Mouse (Mus musculus) retina, postnatal 1 day (tissue): ENCODE data around the gene Arpc1a.
"Not testable (repeated sequence)": the region's sequence is repeated elsewhere in the genome, so short reads cannot be mapped to it uniquely, and the experiment has no call there.

Experiments
- DNase-seq: peaks from one replicate; pipeline ENCODE4 v3.0.0-alpha.2; 2012

Arpc1a gene

DNA sequence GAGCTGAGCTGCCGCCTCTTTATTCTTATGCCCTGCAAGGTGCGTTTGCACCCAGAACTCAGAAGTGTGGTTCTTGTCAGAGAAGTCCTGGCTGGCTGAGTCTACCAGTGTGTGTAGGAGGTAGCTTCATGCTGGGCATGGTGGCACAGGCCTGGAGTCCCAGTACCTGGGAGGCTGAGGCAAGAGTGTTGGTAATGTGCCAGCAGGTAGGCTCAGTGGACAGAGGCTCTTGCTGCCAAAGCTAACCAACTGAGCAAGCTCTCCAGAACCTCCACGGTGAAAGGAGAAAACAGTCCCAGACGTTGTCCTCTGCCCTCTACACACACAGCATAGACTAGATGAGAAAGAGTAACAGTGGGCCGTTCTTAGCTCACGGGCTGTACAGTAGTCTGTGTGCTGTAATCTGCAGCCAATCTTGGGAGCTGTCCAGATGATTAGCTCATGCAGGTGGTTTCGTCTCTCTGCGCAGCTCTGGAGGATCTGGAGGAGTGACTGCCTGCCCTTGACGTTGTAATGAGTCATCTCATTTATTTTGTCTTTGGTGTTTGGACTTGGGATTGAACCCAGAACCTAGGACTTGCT, 22.2 kb downstream of the Arpc1a start:
- no peak for DNase-seq

DNA sequence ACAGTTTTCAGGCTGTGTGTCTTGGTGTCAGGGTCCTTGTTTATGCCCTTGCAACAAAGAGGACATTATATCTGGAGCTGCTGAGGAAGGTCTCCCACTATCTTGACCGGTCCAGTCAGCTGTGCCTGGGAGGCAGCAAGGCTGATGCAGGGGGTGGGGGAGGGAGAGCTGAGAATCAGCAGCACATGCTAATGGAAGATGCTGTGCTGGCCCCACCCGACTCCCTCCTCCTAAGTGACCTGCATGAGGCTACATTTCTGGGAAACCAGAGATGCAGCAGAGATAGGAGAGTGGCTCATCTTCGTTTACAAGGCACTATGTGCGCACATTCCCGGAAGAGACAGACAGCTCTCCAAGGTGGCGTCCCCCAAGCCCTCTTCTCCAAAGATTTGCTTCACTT, 26.8 kb downstream of the Arpc1a start:
- no peak for DNase-seq

DNA sequence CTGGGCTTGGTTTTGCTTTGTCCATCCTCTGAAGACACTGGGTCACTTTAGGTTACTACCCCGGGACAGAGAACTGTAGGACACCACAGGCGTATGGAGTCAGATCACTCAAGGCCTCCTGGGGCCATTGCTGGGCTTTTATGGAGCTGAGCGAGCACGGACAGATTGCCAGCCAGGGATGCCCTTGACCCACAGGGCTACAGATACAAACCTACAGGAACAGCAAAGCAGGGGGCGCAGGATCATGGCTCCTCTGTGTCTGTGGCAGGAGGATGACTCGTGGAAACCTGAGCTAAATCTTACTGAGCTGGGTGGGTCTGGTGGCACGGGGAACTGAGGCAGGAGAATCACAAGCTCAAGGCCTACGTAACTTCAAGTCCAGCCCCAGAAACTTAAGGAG, 28.9 kb downstream of the Arpc1a start:
- DNase-seq = no peak

DNA sequence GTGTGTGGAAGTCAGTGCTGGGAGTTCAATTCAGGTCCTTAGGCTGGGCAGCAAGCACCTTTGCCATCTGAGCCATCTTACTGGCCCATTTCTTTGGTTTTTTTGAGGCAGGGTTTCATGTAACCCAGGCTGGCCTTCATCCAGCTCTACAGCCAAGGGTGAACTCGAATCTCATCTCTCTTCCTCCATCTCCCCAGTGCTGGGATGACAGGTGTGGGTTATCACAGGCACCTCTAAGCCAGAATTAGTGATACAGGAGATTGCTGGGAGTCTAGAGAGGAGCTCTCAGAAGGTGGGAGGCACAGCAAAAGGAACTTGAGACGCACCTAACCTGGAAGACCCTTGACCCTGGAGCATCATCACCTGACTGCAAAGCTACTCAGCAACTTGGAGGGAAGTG, 29.8 kb downstream of the Arpc1a start:
- no peak for DNase-seq

DNA sequence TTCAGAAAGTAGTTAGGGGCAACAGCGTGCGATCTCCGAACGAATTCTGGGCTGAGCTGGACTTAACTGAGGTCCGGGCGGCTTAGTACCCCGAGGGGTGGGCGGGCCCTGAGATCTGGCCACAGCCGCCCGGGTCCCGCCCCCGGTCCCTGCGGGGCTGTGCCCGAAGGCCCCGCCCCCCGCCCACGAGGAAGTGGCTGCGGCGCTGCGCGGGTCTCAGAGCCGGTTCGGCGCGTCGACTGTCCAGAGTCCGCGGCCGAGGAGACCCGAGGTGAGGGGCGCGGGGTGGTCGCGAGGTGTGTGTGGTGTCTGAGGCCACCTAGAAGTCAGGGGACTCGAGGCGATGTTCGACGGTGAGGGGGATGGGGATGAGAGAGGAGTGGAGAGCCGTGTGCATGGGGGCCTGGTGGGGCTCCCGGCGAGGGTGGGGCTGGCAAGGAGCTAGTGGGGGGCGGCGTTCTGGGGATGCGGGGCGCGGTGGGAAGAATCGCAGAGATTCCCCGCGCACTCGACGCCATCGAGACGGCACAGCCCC, 30.5 kb downstream of the Arpc1a start, which contains the start of gene Arpc1b:
Arpc1b (plus strand) TSS at position 145 of the 535 bp plus-strand sequence.
- DNase-seq = peak; percentile 75

DNA sequence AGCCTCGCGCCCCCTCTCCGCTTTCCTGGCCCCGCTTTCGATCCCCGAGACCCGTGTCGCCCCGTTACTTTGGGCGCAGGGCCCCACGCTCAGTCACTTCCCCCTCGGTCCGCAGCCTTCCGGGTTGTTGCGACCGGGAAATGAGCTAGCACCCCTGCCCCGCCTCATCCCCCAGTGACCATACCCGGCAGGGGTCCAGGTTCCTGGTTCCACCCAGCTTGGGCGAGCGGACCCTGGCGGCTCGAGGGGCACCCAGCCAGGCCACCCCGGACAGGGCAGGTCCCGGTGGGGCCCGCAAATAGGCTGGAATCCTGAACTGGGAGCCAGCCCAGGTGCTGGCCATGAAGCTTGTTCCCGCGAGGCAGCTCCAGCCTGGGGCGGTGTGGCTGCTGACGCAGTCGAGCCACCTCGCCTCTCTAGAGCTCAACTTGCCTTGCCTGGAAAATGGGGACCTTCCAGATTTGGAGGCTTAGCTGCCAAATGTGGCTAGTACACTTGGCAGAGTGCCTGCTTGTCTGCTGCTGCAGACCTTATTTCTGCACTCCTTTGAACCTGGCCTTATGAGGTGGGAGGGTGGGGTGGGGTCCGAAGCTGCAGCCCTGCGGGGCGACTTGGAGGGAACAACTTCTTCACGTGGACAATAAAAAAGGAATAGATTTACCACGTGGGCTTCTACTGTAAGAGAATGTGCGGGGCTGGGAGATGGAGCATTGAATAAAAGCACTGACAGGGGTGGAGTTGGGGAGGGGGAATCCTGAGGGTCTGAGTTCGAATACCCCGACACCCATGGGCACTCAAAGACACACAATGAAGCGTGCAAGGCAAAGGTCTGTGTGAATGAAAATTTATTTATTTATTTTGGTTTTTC, 31.2 kb downstream of the Arpc1a start:
- DNase-seq = peak; percentile 33

DNA sequence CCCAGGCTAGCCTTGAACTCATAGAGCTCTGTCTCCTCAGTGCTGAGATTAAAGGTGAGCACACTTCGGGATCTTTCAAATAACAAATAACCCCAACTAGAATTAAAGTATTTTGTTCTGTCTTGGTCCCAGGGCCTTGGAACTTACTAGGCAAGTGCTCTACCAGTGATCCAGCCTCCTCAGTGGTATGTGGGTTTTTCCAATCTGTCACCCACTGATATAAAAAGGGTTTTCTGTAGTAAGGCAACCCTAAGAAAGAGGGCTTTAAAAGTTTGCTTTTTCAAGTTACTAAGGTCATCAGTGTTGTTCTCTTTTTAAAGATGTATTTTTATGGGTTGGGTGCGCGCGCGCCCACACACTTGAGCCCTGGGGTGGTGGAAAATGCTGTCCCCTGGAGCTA, 32.1 kb downstream of the Arpc1a start:
- DNase-seq = no peak

DNA sequence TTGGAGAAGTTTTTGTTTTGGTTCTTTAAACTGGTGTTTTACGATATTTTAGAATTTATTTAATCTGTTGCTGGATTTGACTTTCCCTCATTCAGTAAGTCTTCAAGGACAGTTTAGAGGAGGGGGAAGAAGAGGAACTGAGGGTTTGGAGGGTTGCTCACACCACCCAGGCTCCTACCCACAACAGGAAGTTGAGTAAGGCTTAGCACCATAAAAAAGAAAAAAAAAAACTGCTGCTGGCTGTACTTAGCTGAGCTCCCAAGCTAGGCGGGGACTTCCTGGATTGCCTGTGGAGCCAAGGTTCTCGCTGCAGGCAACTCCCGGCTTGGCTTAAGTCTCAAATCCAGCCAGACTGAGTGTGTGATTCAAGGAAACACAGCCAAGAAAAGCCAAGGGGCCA, 32.7 kb downstream of the Arpc1a start:
- DNase-seq = no peak

DNA sequence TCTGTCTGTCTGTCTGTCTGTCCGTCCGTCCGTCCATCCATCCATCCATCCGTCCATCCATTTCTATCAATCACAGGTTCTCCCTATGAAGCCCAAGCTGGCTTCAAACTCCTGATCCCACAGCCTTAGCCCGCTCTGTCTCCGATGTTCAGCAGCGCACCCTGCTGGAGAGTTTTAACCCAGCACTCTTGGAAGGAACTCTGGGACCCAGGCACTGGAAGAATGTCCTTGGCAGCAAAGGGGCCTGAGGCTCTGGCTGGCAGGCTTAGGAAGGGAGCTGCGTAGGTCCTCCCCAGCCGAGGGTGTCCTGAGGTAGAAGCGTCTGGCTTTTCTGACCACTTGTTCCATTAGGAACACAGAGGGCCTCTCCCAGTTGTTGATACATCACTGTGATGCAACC, 33.3 kb downstream of the Arpc1a start:
- DNase-seq = peak; percentile 64

DNA sequence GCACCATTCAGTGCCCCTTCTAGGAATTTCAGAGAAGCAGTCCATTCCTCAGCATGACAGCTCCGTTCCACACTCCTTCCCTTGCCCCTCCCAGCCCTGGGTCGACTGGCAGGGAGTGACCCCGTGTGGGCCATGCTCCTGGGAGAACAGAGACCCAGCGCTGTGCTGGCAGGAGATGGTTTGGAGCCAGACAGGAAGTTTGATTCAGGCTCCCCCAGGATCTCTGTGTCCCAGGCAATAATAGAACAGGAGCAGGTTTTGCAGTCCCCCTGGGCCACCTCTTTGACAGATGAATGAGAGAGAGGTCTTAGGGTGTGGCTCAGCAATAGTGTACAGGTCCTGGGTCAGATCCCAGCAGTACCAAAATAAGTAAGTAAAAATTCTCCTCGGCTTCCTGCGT, 34.4 kb downstream of the Arpc1a start:
- DNase-seq = no peak

DNA sequence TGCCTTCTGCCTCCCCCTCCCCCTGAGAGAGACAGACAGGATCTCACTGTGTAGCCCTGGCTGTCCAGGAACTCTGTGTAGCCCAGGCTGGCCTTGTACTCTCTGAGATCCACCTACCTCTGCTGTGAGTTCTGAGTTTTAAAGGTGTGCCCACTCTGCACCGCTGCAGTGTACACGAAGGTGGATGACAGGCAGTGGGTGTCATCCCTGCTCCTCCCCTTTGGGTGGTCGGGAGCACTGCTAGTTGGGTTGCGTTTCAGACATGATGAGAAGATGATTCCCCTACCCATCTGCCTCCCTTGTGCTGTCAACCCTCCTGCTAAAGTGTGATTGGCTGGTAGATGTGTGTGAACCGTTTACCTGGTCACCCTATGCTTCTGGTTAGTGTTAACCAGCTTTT, 34.8 kb downstream of the Arpc1a start:
- DNase-seq = no peak

DNA sequence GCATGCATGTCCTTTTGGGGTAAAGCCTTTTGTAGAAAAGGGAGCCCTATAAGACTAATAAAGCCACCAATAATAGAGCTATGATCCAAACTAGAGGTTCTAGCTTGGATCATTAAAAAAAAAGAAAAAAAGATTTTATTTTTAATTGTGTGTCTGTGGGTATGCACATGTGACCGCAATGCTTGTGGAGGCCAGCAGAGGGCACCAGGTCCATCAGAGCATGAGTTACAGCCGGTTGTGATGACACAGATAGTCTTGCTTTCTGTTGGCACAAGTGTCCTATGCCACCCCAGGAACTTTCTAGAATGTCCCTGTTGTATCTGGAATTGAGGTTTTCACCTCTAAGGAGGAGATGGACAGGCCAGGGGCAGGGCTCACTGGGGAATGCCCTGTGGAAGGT, 35.8 kb downstream of the Arpc1a start:
- DNase-seq = no peak

DNA sequence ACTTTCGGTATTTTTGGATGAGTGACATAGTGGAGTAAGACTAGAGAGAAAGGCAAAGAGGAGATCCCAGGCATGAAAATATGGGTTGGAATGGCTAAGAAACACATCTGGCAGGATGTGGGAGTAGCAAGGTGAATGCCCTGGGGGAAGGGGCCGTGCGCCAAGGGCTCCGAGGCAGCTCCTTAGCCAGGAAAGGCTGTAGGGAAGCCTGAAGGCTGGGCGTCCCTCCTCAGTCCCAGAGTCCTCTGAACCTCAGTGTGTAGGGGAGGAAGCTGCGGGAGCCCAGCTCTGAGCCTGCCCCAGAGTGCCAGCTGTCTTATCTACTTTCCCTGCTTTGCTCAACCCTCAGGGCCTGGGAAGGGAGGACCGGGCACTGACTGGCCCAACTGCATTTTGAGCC, 37.3 kb downstream of the Arpc1a start:
- no peak for DNase-seq

DNA sequence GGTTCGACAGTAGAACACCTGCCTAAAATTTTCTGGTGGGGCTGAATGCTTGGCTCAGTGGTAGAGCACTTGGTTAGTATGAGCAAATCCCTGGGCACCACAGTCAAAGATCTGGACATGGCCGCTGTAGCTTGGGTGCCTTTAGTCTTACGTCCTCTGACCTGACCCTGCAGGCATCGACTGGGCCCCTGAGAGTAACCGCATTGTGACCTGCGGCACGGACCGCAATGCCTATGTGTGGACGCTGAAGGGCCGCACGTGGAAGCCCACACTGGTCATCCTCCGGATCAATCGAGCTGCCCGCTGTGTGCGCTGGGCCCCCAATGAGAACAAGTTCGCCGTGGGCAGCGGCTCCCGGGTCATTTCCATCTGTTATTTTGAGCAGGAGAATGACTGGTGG, 39.8 kb downstream of the Arpc1a start:
- DNase-seq = no peak

DNA sequence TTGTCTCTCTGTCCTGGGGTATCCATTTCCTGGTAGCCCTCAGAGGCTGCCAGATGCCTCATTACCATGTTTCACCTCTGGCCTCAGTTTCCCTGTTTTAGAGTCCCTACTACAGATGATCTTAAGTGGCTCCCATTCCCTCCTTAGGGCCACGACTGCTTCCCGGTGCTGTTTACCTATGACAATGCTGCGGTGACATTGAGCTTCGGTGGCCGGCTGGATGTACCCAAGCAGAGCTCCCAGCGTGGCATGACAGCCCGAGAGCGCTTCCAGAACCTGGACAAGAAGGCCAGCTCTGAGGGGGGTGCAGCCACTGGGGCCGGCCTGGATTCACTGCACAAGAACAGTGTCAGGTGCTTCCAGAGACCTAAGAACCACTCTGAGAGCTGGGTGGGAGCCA, 43.0 kb downstream of the Arpc1a start:
- DNase-seq = no peak

DNA sequence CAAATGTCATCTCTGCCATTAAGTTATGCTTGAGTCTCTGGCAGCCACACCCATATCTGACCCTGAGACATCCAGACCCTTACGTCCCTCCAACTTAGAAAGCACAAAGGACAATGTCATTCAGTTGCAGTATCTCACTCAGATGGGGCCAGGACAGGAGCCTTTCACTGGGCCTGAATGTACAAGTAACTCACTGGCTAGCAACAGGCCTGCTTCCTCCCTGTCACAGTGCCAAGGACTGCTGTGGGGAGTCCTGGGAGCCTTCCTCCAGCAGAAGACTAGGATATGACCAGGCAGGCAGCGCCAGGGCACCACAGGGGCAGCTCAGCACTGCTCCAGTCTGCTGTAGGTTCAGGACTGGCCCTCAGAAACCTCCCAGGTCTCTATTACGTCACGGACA, 45.5 kb downstream of the Arpc1a start:
- DNase-seq = no peak

DNA sequence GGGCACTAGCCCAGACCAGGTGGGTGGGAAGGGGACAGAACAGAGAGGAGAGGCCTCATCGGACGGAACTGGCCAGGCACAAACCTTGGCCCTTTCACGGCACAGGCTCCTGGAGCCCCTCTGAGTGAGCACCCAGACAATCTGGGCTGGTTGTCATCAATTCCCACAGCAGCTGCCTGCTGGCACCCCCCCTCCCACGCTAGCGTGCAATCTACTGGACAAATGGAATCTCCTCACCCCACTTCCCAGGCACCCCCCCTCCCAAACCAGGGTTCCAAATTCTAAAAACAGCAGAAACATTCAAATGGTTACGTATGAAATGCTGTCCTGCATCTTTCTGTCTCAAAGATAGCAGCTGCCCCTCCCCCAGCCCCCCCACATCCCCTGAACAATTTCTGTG, 46.1 kb downstream of the Arpc1a start:
- DNase-seq = not testable (repeated sequence)

DNA sequence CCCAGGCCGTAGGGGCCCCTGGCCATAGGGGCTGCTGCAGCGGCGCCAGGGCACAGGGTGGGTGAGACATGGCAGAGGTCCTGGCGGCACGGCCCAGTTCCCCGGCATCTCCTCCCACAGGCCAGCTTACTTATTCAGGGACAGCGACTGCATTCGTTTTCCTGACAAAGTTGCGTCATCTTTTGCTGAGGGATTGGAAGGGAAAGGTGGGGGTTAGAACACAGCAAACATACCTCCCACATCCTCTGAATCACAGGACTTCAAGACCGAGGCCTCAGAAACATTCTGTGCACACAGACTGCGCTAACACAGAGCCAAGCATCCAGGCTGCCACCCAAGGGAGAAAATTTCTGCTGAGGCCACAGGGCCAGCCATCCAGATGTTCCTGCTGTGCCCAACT, 46.6 kb downstream of the Arpc1a start:
- DNase-seq = no peak

DNA sequence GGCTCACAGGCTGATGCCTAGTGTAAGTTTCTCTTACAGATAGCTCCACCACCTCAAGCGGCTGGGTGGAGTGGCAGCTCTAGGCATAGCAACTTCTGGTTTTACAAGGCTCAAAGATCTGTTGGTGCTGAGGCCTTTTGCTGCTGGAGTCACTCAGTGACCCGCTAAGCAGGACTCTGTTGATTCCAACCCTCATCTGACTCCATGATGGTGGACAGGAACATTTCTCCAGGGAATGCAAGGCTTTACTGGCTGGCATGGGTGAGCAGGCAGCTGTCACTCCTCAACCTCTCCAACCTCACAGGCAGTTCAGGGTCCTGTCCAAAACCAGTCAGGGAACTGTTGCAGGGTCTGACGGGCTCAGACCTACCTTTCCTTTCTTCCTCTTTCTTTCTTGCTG, 47.4 kb downstream of the Arpc1a start:
- DNase-seq = no peak

DNA sequence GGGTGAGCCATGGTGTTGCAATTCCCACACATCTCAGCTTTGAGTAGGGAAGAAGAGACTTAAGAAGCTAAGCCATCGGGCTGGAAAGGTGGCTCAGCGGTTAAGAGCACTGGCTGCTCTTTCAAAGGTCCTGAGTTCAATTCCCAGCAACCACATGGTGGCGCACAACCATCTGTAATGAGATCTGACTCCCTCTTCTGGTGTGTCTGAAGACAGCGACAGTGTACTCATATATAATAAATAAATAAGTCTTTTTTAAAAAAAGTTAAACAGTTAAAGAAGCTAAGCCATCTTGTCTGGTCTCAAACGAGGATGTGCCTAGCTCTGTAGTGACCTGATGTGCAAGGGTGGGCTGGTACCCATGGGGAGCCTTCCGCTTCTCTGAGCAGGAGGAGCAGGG, 49.6 kb downstream of the Arpc1a start:
- DNase-seq = not testable (repeated sequence)

DNA sequence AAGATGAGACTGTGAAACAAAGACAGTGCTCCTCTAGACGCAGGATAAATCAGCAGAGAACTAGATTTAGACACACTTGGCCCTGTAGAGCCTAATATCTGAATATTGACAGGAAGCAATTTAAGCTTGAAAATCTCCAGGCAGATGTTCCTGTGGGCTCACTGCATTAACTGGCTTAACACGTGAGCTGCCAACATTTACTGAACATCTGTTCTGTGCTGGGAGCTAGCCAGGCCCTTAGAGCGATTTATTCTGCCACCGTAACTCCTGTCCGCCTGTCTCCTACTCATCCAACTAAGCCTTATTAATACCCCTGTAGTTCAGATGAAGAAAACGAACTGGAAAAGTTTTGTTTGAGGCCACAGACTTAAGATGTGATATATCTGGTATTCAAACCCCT, 55.2 kb downstream of the Arpc1a start:
- DNase-seq = peak; percentile 59

DNA sequence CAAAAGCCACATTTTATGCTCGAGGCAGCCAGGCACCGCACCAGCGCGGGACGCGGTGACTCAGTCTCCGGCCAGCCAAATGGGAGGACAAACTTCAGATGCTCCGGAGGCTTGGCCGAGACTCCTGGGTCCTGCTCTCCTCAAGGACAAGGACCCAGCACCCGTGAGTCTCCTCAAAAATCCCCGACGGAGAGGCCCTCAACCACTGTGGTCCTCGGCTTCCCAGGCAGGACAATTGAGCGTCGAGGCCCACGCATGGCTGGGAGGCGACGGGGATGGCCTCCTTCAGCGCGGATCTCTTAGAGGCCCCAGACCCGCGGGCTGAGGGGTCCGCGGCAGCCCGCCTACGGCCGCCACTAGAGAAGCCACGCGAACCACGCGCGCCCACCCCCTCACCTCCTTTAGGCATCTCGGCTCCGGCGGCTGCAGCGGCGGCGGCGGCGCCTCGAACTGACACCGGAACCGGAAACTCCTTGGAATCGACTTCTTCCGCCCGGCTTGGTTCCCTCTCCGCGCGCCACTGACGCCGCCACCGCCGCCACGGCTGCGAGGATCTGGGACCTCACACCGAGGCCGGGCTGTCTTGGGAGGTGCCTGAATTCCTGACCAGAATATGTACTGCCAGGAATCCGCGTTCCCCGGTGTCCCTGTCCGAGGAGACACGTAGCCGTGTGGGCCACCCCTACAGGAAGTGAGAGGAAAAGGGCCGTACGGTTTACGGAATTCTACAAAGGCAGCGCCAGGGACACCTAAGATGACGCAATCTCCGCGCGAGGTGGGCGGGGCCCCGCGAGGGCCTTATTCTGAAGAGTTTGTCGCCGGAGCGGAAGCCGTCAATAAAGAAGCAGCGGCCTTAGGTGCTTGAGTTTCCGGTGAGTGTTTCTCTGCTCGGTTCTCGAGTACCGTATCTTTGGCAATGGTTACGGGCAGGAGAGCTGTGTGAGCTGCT, 56.2 kb downstream of the Arpc1a start, which contains the start of the genes Pdap1 and Bud31:
Pdap1 (minus strand) TSS at position 668 of the 949 bp plus-strand sequence.
Bud31 (plus strand) TSS at position 792 of the 949 bp plus-strand sequence.
- peak; percentile 97 for DNase-seq

DNA sequence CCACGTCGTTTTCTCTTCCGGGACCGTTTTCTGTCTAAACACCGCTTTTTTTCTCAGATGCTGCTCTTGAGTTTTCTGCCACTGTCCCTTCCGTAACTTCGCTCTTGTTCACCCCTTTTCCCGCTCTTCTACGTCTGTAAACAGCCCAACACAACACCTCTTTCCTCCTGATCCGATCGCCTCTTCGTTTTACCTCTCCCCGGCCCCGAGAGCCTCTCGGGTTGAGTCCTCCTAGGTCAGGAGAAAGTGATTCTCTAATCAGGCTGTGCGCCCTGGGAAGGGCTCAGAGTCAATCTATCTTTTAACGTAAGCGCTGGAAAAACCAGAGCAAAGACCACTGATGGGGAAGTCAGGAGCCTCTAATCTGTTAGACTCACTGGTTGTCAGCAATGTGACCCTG, 57.0 kb downstream of the Arpc1a start:
- peak; percentile 43 for DNase-seq
